Mouse (Mus musculus): Measurements from ENCODE around the gene Gm20865.
"Not testable (repeated sequence)": the region's sequence is repeated elsewhere in the genome, so short reads cannot be mapped to it uniquely, and the experiment has no call there.

The Gm20865 gene

GRCm38 (mm10) chrY:21241275-21241674, at the start of gene Gm20865:
TSS of gene Gm20865 (plus strand) at chrY:21241575.
- not testable (repeated sequence) for DNase-seq
